Mouse (Mus musculus): ENCODE results near the gene Ablim2. TPM values are rescaled to one million over a fixed set of nuclear protein-coding genes. Genes with fewer than 3 reads are reported as not detected.

Ablim2 gene
- polyA plus RNA-seq, 1 experiment = 2.2 TPM

DNA sequence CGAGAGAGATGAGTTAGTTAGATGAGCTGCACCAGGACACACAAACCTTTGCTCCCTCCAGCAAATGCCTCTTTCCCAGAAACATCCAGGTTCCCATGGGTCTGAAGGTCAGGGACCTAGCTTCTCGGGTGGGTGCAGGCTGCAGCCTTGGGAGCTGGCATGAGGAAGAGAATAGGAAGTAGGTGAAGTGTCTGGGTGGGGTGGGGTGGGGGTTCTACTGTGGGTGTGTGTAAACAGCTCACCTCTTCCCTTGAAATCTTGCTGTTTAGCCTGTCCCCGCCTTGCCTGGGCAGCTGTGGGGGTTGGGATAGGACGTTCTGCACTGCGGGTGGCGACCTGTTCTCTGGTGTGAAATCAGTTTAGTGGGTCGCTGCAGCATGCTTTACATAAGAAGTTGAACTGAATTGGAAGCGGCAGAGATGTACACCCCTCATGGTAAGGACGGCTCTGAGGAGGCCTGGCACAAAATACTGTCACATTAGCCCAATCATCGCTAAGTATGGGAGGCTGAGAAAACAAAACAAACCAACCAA is 25.0 kb downstream of the Ablim2 start:
- no peak overlapping the region for H3K27ac ChIP-seq (ENCODE audit: control insufficient read depth, insufficient read depth, low read depth, low read length, poor library complexity)
- H3K4me3 ChIP-seq (replicated peaks; ENCODE audit: control insufficient read depth, low read depth, low read length) = no peak overlapping the region
- no peaks in the 10 kb centered on the region for H3K4me1 ChIP-seq (ENCODE audit: control insufficient read depth, insufficient read depth, low read length)
- 62% methylated on average over 10 of the region's 10 CpGs for WGBS
- TF ChIP-seq POLR2A (IDR thresholded peaks at IDR 0.05; ENCODE audit: borderline replicate concordance, control insufficient read depth, low read depth, low read length) = no peak
- TF ChIP-seq CTCF (IDR thresholded peaks at IDR 0.05; ENCODE audit: control insufficient read depth, insufficient read depth, low read length) = no peak

DNA sequence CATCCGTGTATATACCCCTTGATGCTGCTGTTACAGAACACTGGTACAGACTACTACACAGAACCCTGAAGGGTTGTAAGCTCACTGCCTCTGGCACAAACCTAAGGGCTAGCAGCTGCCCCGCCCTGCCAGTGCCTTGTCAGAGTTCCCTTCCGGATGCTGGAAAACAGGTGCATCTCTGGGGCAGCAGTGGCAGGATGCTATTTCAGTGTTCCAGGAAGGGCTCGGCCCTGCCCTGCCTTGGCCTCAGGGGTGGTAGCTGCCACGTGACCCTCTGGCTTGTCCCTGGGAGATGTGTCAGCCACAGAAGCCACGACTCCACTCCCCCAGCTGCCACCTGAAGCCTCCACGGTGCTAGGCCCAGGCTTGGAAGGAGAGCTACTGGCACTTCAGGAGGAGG is 28.2 kb downstream of the Ablim2 start:
- H3K4me3 ChIP-seq (replicated peaks; ENCODE audit: control insufficient read depth, low read depth, low read length) = no peak overlapping the region
- WGBS = 42% methylated on average over 7 of the region's 7 CpGs
- no peak for TF ChIP-seq CTCF (IDR thresholded peaks at IDR 0.05; ENCODE audit: control insufficient read depth, insufficient read depth, low read length)
- no peak for TF ChIP-seq POLR2A (IDR thresholded peaks at IDR 0.05; ENCODE audit: borderline replicate concordance, control insufficient read depth, low read depth, low read length)

DNA sequence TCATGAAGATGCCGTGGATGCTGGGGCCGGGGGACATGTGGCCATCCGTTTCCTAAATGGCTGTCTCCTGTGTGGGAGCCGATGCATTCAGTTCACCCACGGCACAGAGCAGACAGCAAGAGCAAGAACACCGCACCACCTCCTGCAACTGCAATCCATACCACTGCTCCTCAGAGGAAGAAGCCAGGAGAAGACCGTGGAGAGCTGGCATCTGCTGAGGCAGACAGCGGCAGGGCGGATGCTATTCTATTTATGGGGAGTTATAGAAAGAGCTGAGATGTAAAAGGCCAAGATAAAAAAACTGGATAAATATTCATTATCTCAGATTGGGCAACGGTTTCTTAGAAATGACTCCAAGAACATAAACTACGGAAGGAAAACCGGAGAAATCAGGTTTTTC is 30.2 kb downstream of the Ablim2 start:
- Histone ChIP-seq H3K4me3 (replicated peaks; ENCODE audit: control insufficient read depth, low read depth, low read length) (no peak overlapping the region), H3K27ac (ENCODE audit: control insufficient read depth, insufficient read depth, low read depth, low read length, poor library complexity) (no peak overlapping the region), H3K4me1 (ENCODE audit: control insufficient read depth, insufficient read depth, low read length) (no peaks in the 10 kb centered on the region; the same call in 1 of the 2 replicates)
- TF ChIP-seq POLR2A (IDR thresholded peaks at IDR 0.05; ENCODE audit: borderline replicate concordance, control insufficient read depth, low read depth, low read length) = no peak
- TF ChIP-seq CTCF (IDR thresholded peaks at IDR 0.05; ENCODE audit: control insufficient read depth, insufficient read depth, low read length) = no peak
- WGBS = 84% methylated on average over 12 of the region's 12 CpGs

More for the DNA sequence above, 28.2 kb downstream of the Ablim2 start:
- Histone ChIP-seq H3K27ac (ENCODE audit: control insufficient read depth, insufficient read depth, low read depth, low read length, poor library complexity) (no peak overlapping the region), H3K4me1 (ENCODE audit: control insufficient read depth, insufficient read depth, low read length) (no peaks in the 10 kb centered on the region; the same call in 1 of the 2 replicates)

DNA sequence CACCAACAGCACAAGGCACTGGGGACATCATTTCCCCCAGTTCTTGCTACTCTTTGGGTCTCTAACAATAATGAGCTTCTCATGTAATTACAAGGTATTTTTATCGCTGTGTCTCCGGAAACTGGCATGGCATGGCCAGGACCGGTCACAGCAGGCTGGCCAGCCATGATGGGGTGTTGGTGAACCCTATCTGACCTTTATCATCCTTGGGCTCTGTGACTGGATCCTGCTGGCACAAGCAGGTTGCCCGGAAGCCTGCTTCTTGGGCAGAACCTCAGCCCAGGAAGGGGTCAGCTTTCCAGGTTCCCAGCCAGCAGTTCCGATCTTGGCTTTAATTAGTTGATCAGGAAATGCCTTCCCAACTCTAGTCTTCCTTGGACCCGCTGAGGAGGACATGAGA is 31.0 kb downstream of the Ablim2 start:
- 84% methylated on average over 6 of the region's 6 CpGs for WGBS
- no peak overlapping the region for H3K27ac ChIP-seq (ENCODE audit: control insufficient read depth, insufficient read depth, low read depth, low read length, poor library complexity)
- H3K4me1 ChIP-seq (ENCODE audit: control insufficient read depth, insufficient read depth, low read length) = no peaks in the 10 kb centered on the region; the same call in 1 of the 2 replicates
- no peak overlapping the region for H3K4me3 ChIP-seq (replicated peaks; ENCODE audit: control insufficient read depth, low read depth, low read length)
- no peak for TF ChIP-seq POLR2A (IDR thresholded peaks at IDR 0.05; ENCODE audit: borderline replicate concordance, control insufficient read depth, low read depth, low read length)
- TF ChIP-seq CTCF (IDR thresholded peaks at IDR 0.05; ENCODE audit: control insufficient read depth, insufficient read depth, low read length) = no peak

DNA sequence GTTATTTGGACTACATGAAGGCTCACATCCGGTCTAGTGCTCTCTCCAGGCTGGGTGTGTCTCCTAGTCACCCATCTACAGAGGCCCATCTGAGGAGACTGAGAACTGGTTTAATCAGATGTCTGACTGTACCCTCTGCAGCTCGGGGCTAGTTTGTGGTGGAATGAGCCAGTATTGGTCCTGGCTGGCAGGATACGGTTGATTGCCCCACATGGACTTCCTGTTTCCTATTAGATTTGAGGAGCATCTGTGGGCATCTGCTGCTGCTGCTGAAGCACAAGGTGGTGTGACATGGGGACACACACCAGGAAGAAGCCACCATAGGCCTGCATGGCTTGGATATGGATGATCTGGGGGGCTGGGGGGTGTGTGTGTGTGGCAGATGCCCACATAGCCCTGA is 32.0 kb downstream of the Ablim2 start:
- Histone ChIP-seq H3K4me3 (replicated peaks; ENCODE audit: control insufficient read depth, low read depth, low read length) (no peak overlapping the region), H3K27ac (ENCODE audit: control insufficient read depth, insufficient read depth, low read depth, low read length, poor library complexity) (no peak overlapping the region), H3K4me1 (ENCODE audit: control insufficient read depth, insufficient read depth, low read length) (no peaks in the 10 kb centered on the region; the same call in 1 of the 2 replicates)
- 10% methylated on average over 3 of the region's 3 CpGs for WGBS
- TF ChIP-seq POLR2A (IDR thresholded peaks at IDR 0.05; ENCODE audit: borderline replicate concordance, control insufficient read depth, low read depth, low read length) (no peak), CTCF (IDR thresholded peaks at IDR 0.05; ENCODE audit: control insufficient read depth, insufficient read depth, low read length) (no peak)

DNA sequence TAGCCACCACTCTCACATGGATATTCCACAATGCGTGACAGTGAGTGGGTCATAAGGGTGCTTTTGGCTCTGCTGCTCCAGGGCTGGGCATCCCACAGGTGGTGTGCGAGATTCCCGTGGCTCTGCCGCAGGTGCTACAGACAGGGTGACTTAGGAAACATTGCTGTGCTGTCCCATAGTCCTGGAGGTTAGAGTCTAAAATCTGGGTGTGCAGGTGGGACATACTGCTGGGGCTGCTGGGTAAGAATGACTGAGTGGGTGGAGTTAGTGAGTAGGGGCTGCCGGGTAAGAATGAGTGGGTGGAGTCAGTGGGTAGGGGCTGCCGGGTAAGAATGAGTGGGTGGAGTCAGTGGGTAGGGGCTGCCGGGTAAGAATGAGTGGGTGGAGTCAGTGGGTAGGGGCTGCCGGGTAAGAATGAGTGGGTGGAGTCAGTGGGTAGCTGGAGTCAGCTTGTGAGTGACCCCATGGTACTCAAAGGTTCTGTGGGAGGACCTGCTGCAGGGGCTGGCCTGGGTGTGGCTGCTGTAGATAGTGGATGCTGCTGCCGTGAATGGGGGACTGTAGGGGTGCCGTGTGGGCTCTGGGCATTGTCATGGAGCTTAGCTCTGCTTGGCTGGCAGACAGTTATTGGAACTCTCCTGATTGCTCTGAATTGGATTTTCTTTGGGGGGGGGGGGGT is 32.8 kb downstream of the Ablim2 start:
- Histone ChIP-seq H3K4me1 (ENCODE audit: control insufficient read depth, insufficient read depth, low read length) (no peaks in the 10 kb centered on the region; the same call in 1 of the 2 replicates), H3K27ac (ENCODE audit: control insufficient read depth, insufficient read depth, low read depth, low read length, poor library complexity) (no peak overlapping the region), H3K4me3 (replicated peaks; ENCODE audit: control insufficient read depth, low read depth, low read length) (no peak overlapping the region)
- 26% methylated on average over 10 of the region's 10 CpGs for WGBS
- TF ChIP-seq CTCF (IDR thresholded peaks at IDR 0.05; ENCODE audit: control insufficient read depth, insufficient read depth, low read length) (no peak), POLR2A (IDR thresholded peaks at IDR 0.05; ENCODE audit: borderline replicate concordance, control insufficient read depth, low read depth, low read length) (no peak)

DNA sequence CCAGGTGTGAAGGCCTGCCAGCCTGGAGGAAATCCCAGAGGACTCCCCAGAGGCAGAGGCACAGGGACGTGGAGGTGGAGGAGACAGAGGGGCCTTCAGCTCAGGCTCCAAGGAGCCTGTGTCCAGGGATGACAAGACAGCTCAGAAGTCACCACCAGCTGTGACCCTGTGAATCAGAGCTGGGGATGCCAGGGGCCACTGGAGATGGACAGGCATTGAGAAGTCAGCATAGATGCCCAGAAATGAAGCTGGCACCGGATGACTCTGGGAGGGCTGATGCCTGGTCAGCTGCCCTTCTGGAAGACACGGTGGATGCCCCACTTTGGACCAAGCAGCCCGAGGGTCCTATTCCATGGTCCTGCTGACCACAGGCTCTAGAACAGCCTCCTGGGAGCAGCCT is 36.3 kb downstream of the Ablim2 start:
- Histone ChIP-seq H3K27ac (ENCODE audit: control insufficient read depth, insufficient read depth, low read depth, low read length, poor library complexity) (no peak overlapping the region), H3K4me1 (ENCODE audit: control insufficient read depth, insufficient read depth, low read length) (no peaks in the 10 kb centered on the region; the same call in 1 of the 2 replicates), H3K4me3 (replicated peaks; ENCODE audit: control insufficient read depth, low read depth, low read length) (no peak overlapping the region)
- TF ChIP-seq CTCF (IDR thresholded peaks at IDR 0.05; ENCODE audit: control insufficient read depth, insufficient read depth, low read length) = no peak
- 81% methylated on average over 4 of the region's 4 CpGs for WGBS

DNA sequence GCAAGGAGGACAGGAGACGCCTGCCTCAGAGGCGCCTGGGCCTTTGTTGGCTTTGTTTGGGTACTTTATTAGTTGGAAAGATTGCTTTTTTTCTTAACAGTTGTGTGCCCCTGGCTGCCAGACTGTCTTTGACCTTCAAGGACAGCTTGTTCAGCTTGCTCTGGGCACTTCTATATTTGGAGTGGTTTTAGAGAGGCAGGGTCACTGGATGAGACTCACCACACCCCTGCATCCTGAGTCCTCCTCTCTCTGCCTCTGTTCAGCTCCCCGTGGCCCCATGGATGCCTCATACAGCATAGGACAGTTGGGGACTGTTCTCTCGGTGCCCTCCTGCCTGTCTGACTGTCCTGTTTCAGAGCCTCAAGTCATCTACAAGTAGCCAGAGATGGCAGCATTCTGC is 37.3 kb downstream of the Ablim2 start:
- 68% methylated on average over 4 of the region's 4 CpGs for WGBS
- Histone ChIP-seq H3K27ac (ENCODE audit: control insufficient read depth, insufficient read depth, low read depth, low read length, poor library complexity) (no peak overlapping the region), H3K4me3 (replicated peaks; ENCODE audit: control insufficient read depth, low read depth, low read length) (no peak overlapping the region), H3K4me1 (ENCODE audit: control insufficient read depth, insufficient read depth, low read length) (no peaks in the 10 kb centered on the region)
- TF ChIP-seq POLR2A (IDR thresholded peaks at IDR 0.05; ENCODE audit: borderline replicate concordance, control insufficient read depth, low read depth, low read length) (no peak), CTCF (IDR thresholded peaks at IDR 0.05; ENCODE audit: control insufficient read depth, insufficient read depth, low read length) (no peak)

Measured in bone marrow, adult 2 months (tissue).